Mouse (Mus musculus) stomach, embryonic 15.5 days (tissue): ENCODE results near the gene Dhx40. TPM values are rescaled to one million over a fixed set of nuclear protein-coding genes. Genes with fewer than 3 reads are reported as not detected.

ENCODE experiments used
- ATAC-seq: fragments of 200-750 bp; cut with Nextera tagmentation; 2 replicates; pipeline ENCODE4 v1.8.0; 2017; ENCODE audit warnings: low read depth, moderate number of reproducible peaks, moderate TSS enrichment; ENCODE audit not compliant: insufficient read depth, low FRiP score
- H3K27ac ChIP-seq: fragments of 300-500 bp; sonication (generic); 2 replicates; pipeline ENCODE4 v1.5.1; 2015; ENCODE audit warnings: mild to moderate bottlenecking, inconsistent platforms
- H3K27me3 ChIP-seq: fragments of 300-500 bp; sonication (generic); replicated peaks from 2 replicates; pipeline ENCODE4 v1.6.1; 2015; ENCODE audit warnings: inconsistent platforms
- H3K36me3 ChIP-seq: fragments of 300-500 bp; sonication (generic); 2 replicates; pipeline ENCODE4 v1.6.1; 2015; ENCODE audit warnings: inconsistent platforms
- H3K4me1 ChIP-seq: fragments of 300-500 bp; sonication (generic); 2 replicates; pipeline ENCODE4 v1.6.1; 2015; ENCODE audit warnings: inconsistent platforms
- H3K4me2 ChIP-seq: fragments of 300-500 bp; sonication (generic); 2 replicates; pipeline ENCODE4 v1.6.1; 2015; ENCODE audit warnings: mild to moderate bottlenecking, inconsistent platforms
- H3K4me3 ChIP-seq: fragments of 300-500 bp; sonication (generic); replicated peaks from 2 replicates; pipeline ENCODE4 v1.5.1; 2015; ENCODE audit warnings: inconsistent platforms
- H3K9ac ChIP-seq: fragments of 300-500 bp; sonication (generic); 2 replicates; pipeline ENCODE4 v1.6.1; 2015; ENCODE audit warnings: inconsistent platforms
- H3K9me3 ChIP-seq: fragments of 300-500 bp; sonication (generic); 2 replicates; pipeline ENCODE4 v1.6.1; 2016; ENCODE audit warnings: inconsistent platforms
- WGBS: fragments of 180-500 bp; shearing (Covaris S2); methylation state at CpG from one replicate; pipeline ENCODE4 v1.1.7; 2015; 5-methylcytosine and 5-hydroxymethylcytosine counted together
- polyA plus RNA-seq: library from polyadenylated mRNA; unstranded; fragments of >200 nt; fragmentation: Nextera tagmentation; extraction: Ambion mirVana; gene quantifications from 2 replicates; pipeline ENCODE4 v1.2.1, GENCODE M21; 2015

The Dhx40 gene
- polyA plus RNA-seq, result 17.6 and 19.1 TPM in 2 replicates

DNA sequence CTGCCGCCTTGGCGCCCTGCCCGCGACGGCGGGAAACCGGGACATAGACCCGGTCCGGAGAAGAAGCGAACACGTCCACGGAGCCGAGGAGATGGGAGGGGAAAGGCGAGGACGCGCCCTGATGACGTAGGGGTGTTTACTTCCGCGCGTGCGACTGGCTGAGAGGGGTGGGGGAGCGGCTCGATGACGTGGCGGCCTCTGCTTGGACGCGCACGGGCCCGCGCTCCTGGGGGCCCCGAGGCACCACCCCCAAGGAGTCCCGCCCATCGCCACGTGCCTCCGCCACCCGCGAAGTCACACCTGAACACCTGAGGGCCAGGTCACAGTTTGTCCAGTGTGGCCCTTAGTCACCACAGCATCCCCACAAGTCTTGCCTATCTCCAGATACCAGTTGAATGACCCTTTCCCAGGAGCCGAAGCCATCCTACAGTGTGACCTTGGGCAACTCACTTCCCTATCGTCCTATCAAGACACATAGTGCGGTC, at the start of gene Dhx40:
Gene Dhx40 (minus strand): TSS at position 242 of the 485 bp plus-strand sequence.
- H3K27me3 ChIP-seq, result no peaks in the 10 kb centered on the region
- H3K27ac ChIP-seq, result peak within 1 kb of the TSS; percentile 75; the same call in 1 of the 2 replicates
- peak within 1 kb of the TSS; percentile 89 for H3K4me2 ChIP-seq
- H3K4me3 ChIP-seq, result peak within 1 kb of the TSS; percentile 98
- peaks cover 5% of the 10 kb centered on the region; the same call in 1 of the 2 replicates for H3K4me1 ChIP-seq
- no peaks in the 10 kb centered on the region for H3K9me3 ChIP-seq
- ATAC-seq, result peak; percentile 96
- 0 out of 2 replicates have a peak, but pooled peaks cover 7% of the 10 kb centered on the region for H3K36me3 ChIP-seq
- H3K9ac ChIP-seq, result peak within 1 kb of the TSS; percentile 71
- 4% methylated on average over 40 of the region's 40 CpGs for WGBS

DNA sequence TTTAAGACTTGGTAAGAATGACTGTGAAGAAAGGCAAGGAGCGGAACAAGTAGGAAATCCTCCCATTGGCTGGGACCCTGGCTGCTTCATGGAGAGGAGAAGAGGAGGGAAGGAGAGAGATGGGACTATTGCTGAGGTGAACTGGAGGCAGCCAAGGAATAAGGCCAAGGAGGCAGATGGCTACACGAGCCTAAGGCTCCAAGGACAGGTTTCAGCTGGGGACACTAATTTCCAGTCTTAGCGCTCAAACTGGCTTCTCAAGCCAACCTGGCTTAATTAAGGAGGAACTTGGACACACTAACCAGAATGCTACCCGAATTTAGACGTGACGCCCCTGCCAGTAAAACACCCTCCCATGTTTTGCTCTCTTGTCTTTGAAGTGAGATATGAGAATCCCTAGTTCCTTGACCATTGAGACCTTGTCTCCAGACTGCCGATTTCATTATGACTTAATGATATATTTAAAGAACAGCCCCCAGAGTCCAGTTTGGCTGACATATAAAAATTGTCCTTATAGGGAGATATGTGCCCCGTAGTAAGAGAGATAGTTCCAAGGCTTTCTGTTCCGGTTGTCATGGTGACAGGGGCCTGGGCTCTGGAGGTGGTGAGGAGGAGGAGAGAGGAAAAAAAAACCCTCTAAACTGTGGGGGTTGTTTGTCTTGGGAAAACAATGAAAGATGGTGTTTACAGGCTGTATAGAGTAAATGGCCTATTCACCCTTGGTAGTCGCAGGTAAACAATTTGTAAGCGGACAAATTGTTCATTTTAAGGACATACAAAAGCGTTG, 48.3 kb upstream of the Dhx40 start:
- H3K9ac ChIP-seq, result no peak overlapping the region
- 74% methylated on average over 12 of the region's 12 CpGs for WGBS
- no peaks in the 10 kb centered on the region for H3K36me3 ChIP-seq
- H3K27ac ChIP-seq, result no peak overlapping the region
- no peaks in the 10 kb centered on the region for H3K9me3 ChIP-seq
- no peak for ATAC-seq
- H3K27me3 ChIP-seq, result no peaks in the 10 kb centered on the region
- H3K4me3 ChIP-seq, result no peak overlapping the region
- peaks cover 18% of the 10 kb centered on the region for H3K4me1 ChIP-seq
- H3K4me2 ChIP-seq, result no peak overlapping the region

DNA sequence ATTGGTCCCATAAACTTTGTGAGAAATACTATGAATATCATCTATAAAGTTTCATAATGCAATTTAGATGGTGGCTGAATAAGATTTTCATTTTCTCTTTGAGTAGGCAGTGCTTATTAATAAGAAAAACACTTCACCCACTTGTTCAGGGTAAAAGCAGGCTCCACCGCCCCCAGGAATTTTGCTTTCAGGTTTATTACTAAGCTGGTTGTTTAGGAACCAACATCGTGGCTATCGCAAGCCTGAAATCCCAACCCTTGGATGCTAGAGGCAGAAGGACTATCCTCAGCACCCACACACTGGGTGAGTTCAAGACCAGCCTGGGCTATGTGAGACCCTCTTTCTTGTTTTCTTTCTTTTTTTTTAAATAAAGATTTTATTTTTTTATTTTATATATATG, 45.5 kb upstream of the Dhx40 start:
- H3K4me1 ChIP-seq, result peaks cover 14% of the 10 kb centered on the region
- H3K27ac ChIP-seq, result peak overlapping the region; percentile 35; the same call in 1 of the 2 replicates
- no peak overlapping the region for H3K4me3 ChIP-seq
- ATAC-seq, result no peak
- no peaks in the 10 kb centered on the region for H3K27me3 ChIP-seq
- H3K36me3 ChIP-seq, result no peaks in the 10 kb centered on the region
- H3K4me2 ChIP-seq, result peak overlapping the region; percentile 46; the same call in 1 of the 2 replicates
- H3K9ac ChIP-seq, result no peak overlapping the region
- WGBS, result 48% methylated on average over 3 of the region's 3 CpGs
- no peaks in the 10 kb centered on the region for H3K9me3 ChIP-seq

DNA sequence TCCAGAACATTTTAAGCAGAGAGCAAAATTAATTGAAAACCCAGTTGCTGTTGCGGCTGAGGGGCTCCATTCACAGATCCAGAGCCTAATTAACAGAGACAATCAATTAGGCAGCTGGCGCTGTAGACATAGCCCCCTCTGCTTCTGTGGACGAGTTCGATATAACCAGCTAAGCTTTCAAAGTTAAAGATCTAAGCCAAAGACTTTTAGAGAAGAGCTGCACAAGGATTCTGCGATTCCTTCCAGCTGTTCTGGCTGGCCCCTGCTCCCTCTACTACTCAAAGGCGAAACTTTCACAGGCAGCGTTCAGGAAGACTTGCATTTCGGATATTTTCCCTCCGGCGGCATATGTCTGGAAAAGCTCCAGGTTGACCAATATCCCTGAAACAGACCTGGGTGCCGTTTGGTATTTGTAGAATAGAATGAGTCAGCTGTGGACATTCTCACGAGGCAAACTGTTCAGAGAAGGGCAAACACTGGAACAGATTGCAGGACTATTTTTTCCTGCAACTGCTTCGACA, 45.0 kb upstream of the Dhx40 start:
- Histone ChIP-seq H3K36me3 (no peaks in the 10 kb centered on the region), H3K4me2 (peak overlapping the region; percentile 46), H3K9ac (no peak overlapping the region), H3K4me3 (0 out of 2 replicates have a peak overlapping the region, but pooled peaks have one; percentile 8), H3K27me3 (no peaks in the 10 kb centered on the region), H3K27ac (peak overlapping the region; percentile 86), H3K4me1 (peaks cover 14% of the 10 kb centered on the region), H3K9me3 (no peaks in the 10 kb centered on the region)
- WGBS, result 18% methylated on average over 13 of the region's 13 CpGs
- peak; percentile 27; the same call in 1 of the 2 replicates for ATAC-seq

DNA sequence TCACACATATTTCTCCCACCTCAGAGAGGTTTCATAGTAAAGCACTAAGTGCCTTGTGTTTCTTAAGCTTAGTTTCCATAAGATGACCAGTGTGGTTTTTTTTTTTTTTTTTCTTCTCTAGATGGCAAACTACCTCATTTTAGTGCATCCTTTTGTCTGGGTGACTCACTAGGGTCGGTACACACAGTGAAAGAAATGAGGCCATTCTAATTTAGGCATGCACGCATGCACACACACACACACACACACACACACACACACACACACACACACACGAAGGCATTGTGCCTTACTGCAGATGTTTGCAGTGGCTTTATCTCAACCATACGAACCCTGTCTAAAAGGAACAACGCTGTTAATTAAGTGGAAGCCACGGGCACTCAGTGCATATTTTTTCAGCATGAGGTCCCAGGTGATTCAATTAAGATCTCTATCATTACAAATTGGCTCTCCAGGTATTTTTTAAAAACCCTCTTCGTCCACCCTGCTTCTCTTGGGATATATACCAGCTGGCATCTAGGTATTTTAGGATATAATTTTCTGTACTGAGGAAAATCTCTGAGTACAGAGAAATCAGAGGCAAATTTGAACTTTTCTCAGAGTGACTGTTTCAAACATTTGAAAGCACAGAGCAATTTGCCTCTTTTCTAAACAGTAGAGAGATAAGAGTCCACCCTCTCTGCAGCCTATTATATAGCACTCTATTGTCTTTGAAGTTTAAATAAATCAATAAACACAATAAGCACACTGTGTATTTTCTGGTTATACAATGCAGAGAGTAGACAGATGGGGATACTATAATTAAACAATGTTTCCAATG, 44.4 kb upstream of the Dhx40 start:
- Histone ChIP-seq H3K36me3 (no peaks in the 10 kb centered on the region), H3K27ac (peak overlapping the region; percentile 86), H3K9me3 (no peaks in the 10 kb centered on the region), H3K4me3 (no peak overlapping the region), H3K27me3 (no peaks in the 10 kb centered on the region), H3K4me1 (peaks cover 14% of the 10 kb centered on the region), H3K9ac (no peak overlapping the region), H3K4me2 (peak overlapping the region; percentile 46)
- WGBS, result 26% methylated on average over 7 of the region's 7 CpGs
- no peak for ATAC-seq

DNA sequence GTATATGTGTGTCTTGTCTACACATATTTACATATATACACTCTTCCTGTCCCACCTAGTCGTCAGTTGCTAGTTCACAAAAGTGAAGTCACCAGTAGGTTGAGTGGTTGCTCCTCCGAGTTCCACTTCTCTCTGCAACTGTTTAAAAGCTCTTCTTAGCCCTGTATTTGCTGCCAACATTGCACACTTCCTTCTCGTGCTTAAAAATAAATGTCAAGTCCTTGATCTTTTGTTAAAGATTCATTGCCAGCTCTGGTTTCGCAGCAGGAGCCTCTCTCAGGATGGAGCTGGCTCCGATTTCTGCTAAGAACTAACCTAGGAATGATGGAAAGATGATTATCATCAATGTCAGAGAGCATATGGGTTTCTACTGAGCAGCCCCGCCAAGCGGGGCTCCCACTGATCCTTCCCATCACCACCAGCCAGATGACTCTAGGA, 43.7 kb upstream of the Dhx40 start:
- no peaks in the 10 kb centered on the region for H3K9me3 ChIP-seq
- WGBS, result 27% methylated on average over 7 of the region's 7 CpGs
- no peaks in the 10 kb centered on the region for H3K27me3 ChIP-seq
- no peak overlapping the region for H3K9ac ChIP-seq
- H3K4me1 ChIP-seq, result peaks cover 14% of the 10 kb centered on the region
- no peaks in the 10 kb centered on the region for H3K36me3 ChIP-seq
- no peak for ATAC-seq
- H3K4me3 ChIP-seq, result no peak overlapping the region
- peak overlapping the region; percentile 21 for H3K27ac ChIP-seq
- H3K4me2 ChIP-seq, result peak overlapping the region; percentile 8; the same call in 1 of the 2 replicates

DNA sequence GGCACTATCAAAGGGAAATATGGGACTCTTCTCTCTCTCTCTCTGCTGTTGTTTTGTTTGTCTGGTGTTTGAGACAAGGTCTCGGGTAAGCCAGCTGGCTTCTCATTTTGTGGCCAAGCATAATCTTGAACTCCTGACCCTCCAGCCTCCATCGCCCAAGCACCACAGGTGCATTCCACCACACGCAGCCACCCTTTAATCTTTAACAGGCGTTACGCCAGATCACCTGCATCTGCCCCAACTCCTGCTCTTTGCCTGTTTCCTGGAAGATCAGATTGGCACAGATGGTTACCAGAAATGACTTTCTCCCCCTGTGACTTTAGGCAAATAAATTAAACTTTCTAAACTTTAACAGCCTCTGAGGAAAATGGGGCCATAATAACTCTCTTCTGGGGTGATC, 36.3 kb upstream of the Dhx40 start:
- Histone ChIP-seq H3K4me2 (no peak overlapping the region), H3K36me3 (no peaks in the 10 kb centered on the region), H3K27me3 (no peaks in the 10 kb centered on the region), H3K9me3 (no peaks in the 10 kb centered on the region), H3K9ac (no peak overlapping the region), H3K4me1 (peaks cover 7% of the 10 kb centered on the region; the same call in 1 of the 2 replicates), H3K4me3 (no peak overlapping the region), H3K27ac (no peak overlapping the region)
- WGBS, result 62% methylated on average over 5 of the region's 5 CpGs
- no peak for ATAC-seq

DNA sequence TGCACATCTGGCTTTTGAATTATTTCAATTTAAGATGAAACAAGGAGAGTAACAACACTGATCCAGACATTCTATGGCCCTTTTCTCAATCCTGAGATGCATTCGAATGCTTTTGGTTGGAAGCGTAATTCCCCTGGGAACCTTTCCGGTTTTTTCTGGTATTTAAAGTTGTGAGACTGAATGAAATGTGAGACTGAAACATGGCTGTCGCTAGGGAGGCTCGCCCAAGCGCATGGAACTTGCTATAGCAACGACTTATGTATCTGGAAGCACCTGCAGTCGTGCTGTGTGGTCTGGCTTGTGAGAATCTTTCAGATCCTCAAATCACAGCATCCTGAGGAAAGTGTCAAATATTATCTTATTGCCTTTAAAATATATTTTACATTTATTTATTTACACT, 33.7 kb upstream of the Dhx40 start:
- 76% methylated on average over 8 of the region's 8 CpGs for WGBS
- Histone ChIP-seq H3K4me3 (no peak overlapping the region), H3K27ac (no peak overlapping the region), H3K4me2 (no peak overlapping the region), H3K4me1 (peaks cover 7% of the 10 kb centered on the region; the same call in 1 of the 2 replicates), H3K27me3 (no peaks in the 10 kb centered on the region), H3K9ac (no peak overlapping the region), H3K9me3 (no peaks in the 10 kb centered on the region), H3K36me3 (no peaks in the 10 kb centered on the region)
- no peak for ATAC-seq

DNA sequence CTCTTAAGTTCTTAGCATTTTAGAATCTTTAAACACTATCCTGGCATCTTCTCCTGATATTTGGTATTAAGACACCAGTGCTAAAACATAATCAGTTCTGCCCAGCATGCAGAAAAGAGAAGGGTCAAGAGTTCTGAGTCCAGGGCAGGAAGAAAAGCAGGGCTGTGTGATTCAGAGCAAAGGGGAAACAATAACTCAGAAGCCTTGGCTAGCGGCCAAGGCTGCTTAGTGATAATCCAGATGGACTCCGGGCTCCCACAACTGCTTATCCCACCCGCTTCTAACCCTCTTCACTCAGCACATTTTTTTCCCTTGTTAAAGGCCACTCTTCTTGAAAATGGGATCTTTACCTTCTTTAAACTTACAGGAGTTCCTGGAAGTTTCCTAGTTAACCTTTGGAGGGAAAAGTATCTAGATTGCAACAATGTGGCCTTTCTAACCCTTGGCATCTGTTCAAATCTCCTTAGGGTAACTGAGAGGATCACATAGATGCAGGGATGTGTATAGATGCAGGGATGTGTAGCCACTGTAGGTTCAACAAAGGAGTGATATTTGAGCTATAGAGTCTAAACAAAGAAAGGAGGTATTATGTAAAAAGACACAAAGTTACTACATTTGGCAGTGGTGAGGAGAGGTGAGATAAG, 33.1 kb upstream of the Dhx40 start:
- Histone ChIP-seq H3K27ac (peak overlapping the region; percentile 23; the same call in 1 of the 2 replicates), H3K4me2 (no peak overlapping the region), H3K9ac (no peak overlapping the region), H3K36me3 (no peaks in the 10 kb centered on the region), H3K9me3 (no peaks in the 10 kb centered on the region), H3K27me3 (no peaks in the 10 kb centered on the region), H3K4me1 (peaks cover 7% of the 10 kb centered on the region; the same call in 1 of the 2 replicates), H3K4me3 (no peak overlapping the region)
- ATAC-seq, result no peak
- 7% methylated on average over 3 of the region's 3 CpGs for WGBS

DNA sequence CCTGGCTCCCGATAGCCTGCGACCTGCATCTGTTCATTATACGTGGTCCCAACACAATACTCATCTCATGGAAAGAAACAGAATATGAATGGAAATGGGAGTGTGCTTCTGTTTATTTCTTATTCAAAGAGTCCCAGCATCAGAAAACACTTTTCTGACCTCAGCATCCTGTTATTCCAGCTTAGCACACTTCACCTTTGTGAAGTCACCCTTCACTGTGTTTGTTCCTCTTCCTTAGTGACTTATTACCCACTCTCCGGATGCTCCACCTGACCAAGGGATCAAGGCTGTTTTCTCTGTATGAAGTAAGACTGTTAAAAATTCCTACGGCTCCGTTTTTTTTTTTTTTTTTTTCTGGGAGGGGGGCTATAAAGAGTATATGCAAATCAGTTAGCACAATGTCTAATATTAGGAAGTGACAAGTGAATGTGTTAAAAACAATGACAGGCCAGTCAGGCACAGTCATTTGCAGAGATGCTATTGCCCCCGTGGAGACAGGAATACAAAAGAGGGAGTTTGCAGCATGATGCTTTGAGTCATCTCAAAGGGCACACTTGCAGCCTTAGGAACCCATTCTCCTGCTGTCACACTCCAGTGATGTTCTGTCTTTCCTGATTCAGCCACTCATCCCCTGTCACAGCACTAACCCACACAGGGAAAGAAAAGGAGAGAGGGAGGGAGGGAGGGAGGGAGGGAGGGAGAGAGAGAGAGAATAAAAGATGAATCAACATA, 32.3 kb upstream of the Dhx40 start:
- Histone ChIP-seq H3K36me3 (no peaks in the 10 kb centered on the region), H3K27ac (0 out of 2 replicates have a peak overlapping the region, but pooled peaks have one; percentile 23), H3K4me1 (peaks cover 7% of the 10 kb centered on the region; the same call in 1 of the 2 replicates), H3K4me3 (no peak overlapping the region), H3K9me3 (no peaks in the 10 kb centered on the region), H3K4me2 (no peak overlapping the region), H3K27me3 (no peaks in the 10 kb centered on the region), H3K9ac (no peak overlapping the region)
- WGBS, result 53% methylated on average over 7 of the region's 7 CpGs
- ATAC-seq, result no peak
